Mouse (Mus musculus) ES-Bruce4 (cell line): ENCODE measurements at regions not wholly inside any gene's neighbourhood (a gene's known extent, or its start where the extent isn't known, plus 50 kb on each side); places are given as distances from the start of the nearest gene placed in this dataset.

ENCODE experiments used
- H3K27ac ChIP-seq: 2 replicates; pipeline ENCODE4 v1.5.1; 2012; ENCODE audit warnings: low read length, inconsistent platforms; ENCODE audit not compliant: insufficient read depth
- H3K27me3 ChIP-seq: 2 replicates; pipeline ENCODE4 v1.6.1; 2012; ENCODE audit warnings: mild to moderate bottlenecking, low read length, inconsistent platforms; ENCODE audit not compliant: control insufficient read depth, poor library complexity, insufficient read depth, severe bottlenecking
- H3K36me3 ChIP-seq: 2 replicates; pipeline ENCODE4 v1.6.1; 2012; ENCODE audit warnings: inconsistent platforms, mild to moderate bottlenecking, low read length, moderate library complexity; ENCODE audit not compliant: control insufficient read depth, poor library complexity, insufficient read depth, severe bottlenecking
- H3K4me1 ChIP-seq: one replicate; pipeline ENCODE4 v1.8.1; 2011; ENCODE audit warnings: low read length; ENCODE audit not compliant: control insufficient read depth, insufficient read depth
- H3K4me3 ChIP-seq: 2 replicates; pipeline ENCODE4 v1.5.1; 2011; ENCODE audit warnings: low read depth, mild to moderate bottlenecking, low read length
- H3K9ac ChIP-seq: 2 replicates; pipeline ENCODE4 v1.6.1; 2012; ENCODE audit warnings: low read depth, mild to moderate bottlenecking, inconsistent platforms; ENCODE audit not compliant: poor library complexity, severe bottlenecking
- H3K9me3 ChIP-seq: replicated peaks from 2 replicates; pipeline ENCODE4 v1.6.1; 2012; ENCODE audit warnings: mild to moderate bottlenecking, low read length, inconsistent platforms; ENCODE audit not compliant: control insufficient read depth, poor library complexity, insufficient read depth, severe bottlenecking
- CTCF ChIP-seq: IDR thresholded peaks from one replicate; pipeline ENCODE4 v1.8.1; 2011; ENCODE audit warnings: low read depth, low read length
- EP300 ChIP-seq: IDR thresholded peaks from 2 replicates; pipeline ENCODE4 v1.6.1; 2011; ENCODE audit warnings: low read depth, low read length; ENCODE audit not compliant: insufficient read depth
- POLR2A ChIP-seq: IDR thresholded peaks from one replicate; pipeline ENCODE4 v1.8.1; 2011; ENCODE audit warnings: low read length; ENCODE audit not compliant: insufficient read depth

- Histone ChIP-seq H3K9ac (no peak overlapping the region), H3K4me1 (no peaks in the 10 kb centered on the region), H3K27me3 (no peaks in the 10 kb centered on the region; the same call in 1 of the 2 replicates), H3K36me3 (no peaks in the 10 kb centered on the region), H3K9me3 (no peaks in the 10 kb centered on the region), H3K27ac (no peak overlapping the region), H3K4me3 (no peak overlapping the region)
- no peak for TF ChIP-seq POLR2A
- no peak for TF ChIP-seq CTCF
- no peak for TF ChIP-seq EP300
These were observed 74.7 kb upstream of the Ssbp2 start for GRCm38 (mm10) chr13:91385393-91385792.

DNA sequence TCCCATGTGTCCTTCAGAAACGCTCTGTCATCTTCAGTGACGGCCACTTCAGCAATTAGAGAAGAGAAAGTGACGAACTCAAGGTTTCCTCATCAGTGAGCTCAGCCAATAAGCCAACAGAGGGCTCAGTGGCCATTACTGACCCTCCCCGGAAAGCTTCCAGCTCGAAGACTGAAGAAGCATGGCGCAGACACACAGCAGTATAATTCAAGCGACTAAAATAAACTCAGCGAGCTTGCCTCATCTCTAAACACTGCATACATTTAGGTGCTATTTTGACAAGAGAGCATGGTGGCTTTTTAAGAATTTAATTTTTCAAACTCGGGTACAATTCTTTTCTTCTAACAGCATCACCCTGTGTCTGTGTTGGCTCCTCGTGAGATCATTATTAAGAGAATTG lies 72.2 kb upstream of the Ssbp2 start:
- Histone ChIP-seq H3K9me3 (no peaks in the 10 kb centered on the region), H3K4me3 (no peak overlapping the region), H3K36me3 (no peaks in the 10 kb centered on the region), H3K27ac (no peak overlapping the region), H3K27me3 (no peaks in the 10 kb centered on the region; the same call in 1 of the 2 replicates), H3K9ac (no peak overlapping the region), H3K4me1 (no peaks in the 10 kb centered on the region)
- TF ChIP-seq EP300 (no peak), POLR2A (no peak), CTCF (no peak)

- no peaks in the 10 kb centered on the region for H3K27me3 ChIP-seq
- H3K36me3 ChIP-seq, result no peaks in the 10 kb centered on the region
- no peak overlapping the region for H3K4me3 ChIP-seq
- no peaks in the 10 kb centered on the region for H3K4me1 ChIP-seq
- H3K27ac ChIP-seq, result no peak overlapping the region
- H3K9me3 ChIP-seq, result no peaks in the 10 kb centered on the region
- no peak overlapping the region for H3K9ac ChIP-seq
- TF ChIP-seq CTCF, result no peak
- no peak for TF ChIP-seq POLR2A
- no peak for TF ChIP-seq EP300
These were observed 56.5 kb upstream of the Ssbp2 start for GRCm38 (mm10) chr13:91403632-91404031.

DNA sequence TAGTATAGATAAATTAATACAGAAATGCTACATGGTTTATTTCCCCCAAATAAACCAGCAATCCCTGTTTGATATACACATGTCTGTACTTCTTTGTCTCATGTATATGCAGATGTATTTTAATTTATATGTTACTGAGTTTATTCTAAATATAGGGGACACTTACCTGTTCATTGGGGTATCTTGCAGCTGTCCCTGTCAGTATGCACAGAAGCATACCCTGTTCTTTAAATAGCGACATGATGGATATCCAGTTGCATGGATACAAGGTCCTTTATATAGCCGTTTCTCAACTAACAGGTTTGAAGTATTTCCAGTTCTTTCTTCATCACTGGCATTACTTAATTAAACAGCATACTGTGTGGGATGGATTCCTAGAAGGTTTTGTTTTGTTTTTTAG lies 55.1 kb upstream of the Ssbp2 start:
- H3K27me3 ChIP-seq, result no peaks in the 10 kb centered on the region
- no peak overlapping the region for H3K4me3 ChIP-seq
- H3K9me3 ChIP-seq, result no peaks in the 10 kb centered on the region
- TF ChIP-seq POLR2A (no peak), EP300 (no peak), CTCF (no peak)
- no peak overlapping the region for H3K9ac ChIP-seq
- no peaks in the 10 kb centered on the region for H3K36me3 ChIP-seq
- H3K27ac ChIP-seq, result no peak overlapping the region
- H3K4me1 ChIP-seq, result no peaks in the 10 kb centered on the region

DNA sequence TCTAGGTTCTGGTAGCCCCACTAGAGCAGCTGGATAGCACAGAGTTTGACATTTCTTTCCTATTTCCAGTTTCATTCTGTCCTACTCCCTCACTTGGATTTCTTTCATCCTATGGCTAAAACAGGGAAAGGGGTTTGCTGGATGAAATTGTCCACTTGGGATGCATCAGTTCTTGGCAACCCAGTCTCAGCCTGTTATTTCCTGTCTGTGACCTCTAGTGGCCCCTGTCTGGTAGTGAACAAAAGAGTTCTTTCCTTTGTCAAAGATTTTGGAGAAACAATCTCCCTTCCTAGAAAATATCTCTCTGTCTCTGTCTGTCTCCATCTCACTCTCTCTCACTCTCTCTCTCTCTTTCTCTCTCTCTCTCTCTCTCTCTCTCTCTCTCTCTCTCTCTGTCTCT lies 50.0 kb upstream of the Ssbp2 start:
- Histone ChIP-seq H3K4me1 (no peaks in the 10 kb centered on the region), H3K27me3 (no peaks in the 10 kb centered on the region; the same call in 1 of the 2 replicates), H3K4me3 (no peak overlapping the region), H3K27ac (no peak overlapping the region), H3K9ac (no peak overlapping the region), H3K36me3 (no peaks in the 10 kb centered on the region), H3K9me3 (no peaks in the 10 kb centered on the region)
- TF ChIP-seq POLR2A, result no peak
- TF ChIP-seq EP300, result no peak
